Mouse (Mus musculus): ENCODE measurements around the gene Snrpb. TPM values are rescaled to one million over a fixed set of nuclear protein-coding genes. Genes with fewer than 3 reads are reported as not detected.

Snrpb gene
- polyA plus RNA-seq (2012): 43.6 and 46.0 TPM in 2 replicates

GRCm38 (mm10) chr2:130178706-130179506 is at the start of gene Snrpb:
Gene Snrpb (minus strand): TSS chr2:130179403.
- peaks cover 3% of the 10 kb centered on the region; the same call in 1 of the 2 replicates for H3K27me3 ChIP-seq (ENCODE audit: control insufficient read depth)
- TF ChIP-seq TAL1 (IDR thresholded peaks at IDR 0.05; ENCODE audit: low read length) (no peak), GATA1 (IDR thresholded peaks at IDR 0.05; ENCODE audit: low read length) (no peak)
- peak within 1 kb of the TSS; percentile 99 for H3K4me3 ChIP-seq (replicated peaks)
- H3K36me3 ChIP-seq (ENCODE audit: control insufficient read depth): peaks cover 38% of the 10 kb centered on the region
- no peaks in the 10 kb centered on the region for H3K9me3 ChIP-seq (ENCODE audit: control insufficient read depth, low read length)
- H3K4me1 ChIP-seq (ENCODE audit: control insufficient read depth): peaks cover 32% of the 10 kb centered on the region

- Histone ChIP-seq H3K27me3 (ENCODE audit: control insufficient read depth) (0 out of 2 replicates have a peak, but pooled peaks cover 2% of the 10 kb centered on the region), H3K4me1 (ENCODE audit: control insufficient read depth) (no peaks in the 10 kb centered on the region), H3K4me3 (replicated peaks) (no peak overlapping the region), H3K9me3 (ENCODE audit: control insufficient read depth, low read length) (no peaks in the 10 kb centered on the region), H3K36me3 (ENCODE audit: control insufficient read depth) (no peaks in the 10 kb centered on the region)
- TF ChIP-seq TAL1 (IDR thresholded peaks at IDR 0.05; ENCODE audit: low read length) (no peak), GATA1 (IDR thresholded peaks at IDR 0.05; ENCODE audit: low read length) (no peak)
Observed at GRCm38 (mm10) chr2:130211581-130211980, 32.4 kb upstream of the Snrpb start.

GRCm38 (mm10) chr2:130209636-130210035 is 30.4 kb upstream of the Snrpb start:
- H3K4me1 ChIP-seq (ENCODE audit: control insufficient read depth): no peaks in the 10 kb centered on the region
- H3K27me3 ChIP-seq (ENCODE audit: control insufficient read depth): 0 out of 2 replicates have a peak, but pooled peaks cover 2% of the 10 kb centered on the region
- no peak for TF ChIP-seq TAL1 (IDR thresholded peaks at IDR 0.05; ENCODE audit: low read length)
- no peak for TF ChIP-seq GATA1 (IDR thresholded peaks at IDR 0.05; ENCODE audit: low read length)
- H3K36me3 ChIP-seq (ENCODE audit: control insufficient read depth): no peaks in the 10 kb centered on the region
- H3K4me3 ChIP-seq (replicated peaks): no peak overlapping the region
- H3K9me3 ChIP-seq (ENCODE audit: control insufficient read depth, low read length): peaks cover 3% of the 10 kb centered on the region

- Histone ChIP-seq H3K4me1 (ENCODE audit: control insufficient read depth) (no peaks in the 10 kb centered on the region), H3K36me3 (ENCODE audit: control insufficient read depth) (no peaks in the 10 kb centered on the region), H3K4me3 (replicated peaks) (no peak overlapping the region), H3K27me3 (ENCODE audit: control insufficient read depth) (no peaks in the 10 kb centered on the region), H3K9me3 (ENCODE audit: control insufficient read depth, low read length) (peaks cover 4% of the 10 kb centered on the region)
- no peak for TF ChIP-seq TAL1 (IDR thresholded peaks at IDR 0.05; ENCODE audit: low read length)
- no peak for TF ChIP-seq GATA1 (IDR thresholded peaks at IDR 0.05; ENCODE audit: low read length)
Observed at GRCm38 (mm10) chr2:130207996-130208395, 28.8 kb upstream of the Snrpb start.

GRCm38 (mm10) chr2:130207376-130207775 is 28.2 kb upstream of the Snrpb start:
- peaks cover 4% of the 10 kb centered on the region for H3K9me3 ChIP-seq (ENCODE audit: control insufficient read depth, low read length)
- no peak for TF ChIP-seq GATA1 (IDR thresholded peaks at IDR 0.05; ENCODE audit: low read length)
- TF ChIP-seq TAL1 (IDR thresholded peaks at IDR 0.05; ENCODE audit: low read length): no peak
- H3K4me3 ChIP-seq (replicated peaks): no peak overlapping the region
- H3K4me1 ChIP-seq (ENCODE audit: control insufficient read depth): no peaks in the 10 kb centered on the region
- H3K27me3 ChIP-seq (ENCODE audit: control insufficient read depth): no peaks in the 10 kb centered on the region
- no peaks in the 10 kb centered on the region for H3K36me3 ChIP-seq (ENCODE audit: control insufficient read depth)

- no peak overlapping the region for H3K4me3 ChIP-seq (replicated peaks)
- H3K9me3 ChIP-seq (ENCODE audit: control insufficient read depth, low read length): peaks cover 4% of the 10 kb centered on the region
- H3K4me1 ChIP-seq (ENCODE audit: control insufficient read depth): no peaks in the 10 kb centered on the region
- no peaks in the 10 kb centered on the region for H3K36me3 ChIP-seq (ENCODE audit: control insufficient read depth)
- no peaks in the 10 kb centered on the region for H3K27me3 ChIP-seq (ENCODE audit: control insufficient read depth)
- TF ChIP-seq TAL1 (IDR thresholded peaks at IDR 0.05; ENCODE audit: low read length) (no peak), GATA1 (IDR thresholded peaks at IDR 0.05; ENCODE audit: low read length) (no peak)
Observed at GRCm38 (mm10) chr2:130200961-130201360, 21.8 kb upstream of the Snrpb start.

- no peaks in the 10 kb centered on the region; the same call in none of the 2 replicates for H3K27me3 ChIP-seq (ENCODE audit: control insufficient read depth)
- H3K4me1 ChIP-seq (ENCODE audit: control insufficient read depth): no peaks in the 10 kb centered on the region
- no peaks in the 10 kb centered on the region for H3K36me3 ChIP-seq (ENCODE audit: control insufficient read depth)
- peaks cover 2% of the 10 kb centered on the region; the same call in 1 of the 2 replicates for H3K9me3 ChIP-seq (ENCODE audit: control insufficient read depth, low read length)
- no peak for TF ChIP-seq GATA1 (IDR thresholded peaks at IDR 0.05; ENCODE audit: low read length)
- no peak for TF ChIP-seq TAL1 (IDR thresholded peaks at IDR 0.05; ENCODE audit: low read length)
- no peak within 1 kb of the TSS for H3K4me3 ChIP-seq (replicated peaks)
Observed at GRCm38 (mm10) chr2:130194894-130195293, 15.7 kb upstream of the Snrpb start, which contains the start of gene Tmc2. Gene Tmc2 (plus strand): TSS chr2:130195194.

GRCm38 (mm10) chr2:130188391-130188790 is 9.2 kb upstream of the Snrpb start:
- no peak for TF ChIP-seq TAL1 (IDR thresholded peaks at IDR 0.05; ENCODE audit: low read length)
- TF ChIP-seq GATA1 (IDR thresholded peaks at IDR 0.05; ENCODE audit: low read length): no peak
- peaks cover 9% of the 10 kb centered on the region for H3K27me3 ChIP-seq (ENCODE audit: control insufficient read depth)
- H3K9me3 ChIP-seq (ENCODE audit: control insufficient read depth, low read length): no peaks in the 10 kb centered on the region

GRCm38 (mm10) chr2:130179507-130180019 is 360 bp upstream of the Snrpb start:
- no peak for TF ChIP-seq TAL1 (IDR thresholded peaks at IDR 0.05; ENCODE audit: low read length)
- TF ChIP-seq GATA1 (IDR thresholded peaks at IDR 0.05; ENCODE audit: low read length): no peak
- Histone ChIP-seq H3K4me3 (replicated peaks) (peak overlapping the region; percentile 99), H3K27me3 (ENCODE audit: control insufficient read depth) (peaks cover 4% of the 10 kb centered on the region; the same call in 1 of the 2 replicates), H3K9me3 (ENCODE audit: control insufficient read depth, low read length) (no peaks in the 10 kb centered on the region), H3K36me3 (ENCODE audit: control insufficient read depth) (peaks cover 32% of the 10 kb centered on the region), H3K4me1 (ENCODE audit: control insufficient read depth) (peaks cover 32% of the 10 kb centered on the region)

More at GRCm38 (mm10) chr2:130188391-130188790, 9.2 kb upstream of the Snrpb start:
- Histone ChIP-seq H3K4me3 (replicated peaks) (no peak overlapping the region), H3K4me1 (ENCODE audit: control insufficient read depth) (no peaks in the 10 kb centered on the region), H3K36me3 (ENCODE audit: control insufficient read depth) (no peaks in the 10 kb centered on the region)
